Mouse (Mus musculus): ENCODE results near the gene Hcn2.
A peak's percentile ranks its signal among the peaks of the same experiment; 100 is the strongest.

The Hcn2 gene

DNA sequence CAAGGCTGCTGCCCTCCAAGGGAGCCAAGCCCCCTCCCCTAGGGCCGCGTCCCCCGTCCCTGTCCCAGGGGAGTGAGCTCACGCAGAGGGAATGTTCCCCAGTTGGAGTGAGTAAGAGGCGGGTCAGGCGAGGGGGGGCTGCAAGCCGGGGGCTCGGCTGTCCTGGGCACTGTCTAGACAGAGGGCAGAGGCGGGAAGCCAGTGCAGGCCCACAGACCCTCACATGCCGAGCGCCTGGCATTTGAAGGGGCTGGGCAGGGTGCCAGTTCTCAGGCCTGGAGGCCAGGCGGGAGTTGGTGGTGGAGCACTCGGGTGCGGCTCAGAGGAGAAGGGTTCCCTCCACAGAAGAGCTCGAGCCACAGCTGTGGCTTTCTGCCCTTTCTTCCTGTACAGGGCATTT is 61.6 kb downstream of the Hcn2 start:
- DNase-seq: peak; percentile 96

DNA sequence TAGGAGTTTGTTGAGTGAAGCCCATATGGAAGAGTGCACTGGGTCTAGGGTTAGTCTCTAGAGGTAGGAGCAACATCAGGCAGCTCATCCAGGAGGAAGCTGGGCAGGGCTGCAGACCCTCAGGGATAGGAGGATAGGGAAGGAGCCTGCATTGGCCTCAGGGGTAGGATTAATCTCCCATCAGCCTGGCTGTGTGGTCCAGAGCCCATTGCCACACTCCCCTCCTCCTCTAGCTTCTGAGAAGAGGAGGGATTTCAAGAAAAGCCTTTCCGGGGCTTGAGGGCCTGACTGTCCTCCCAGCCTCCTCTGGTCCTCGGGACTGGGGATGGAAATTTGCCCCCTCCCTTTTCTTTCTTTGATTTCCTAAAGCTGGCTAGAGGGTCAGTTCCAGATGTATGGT is 62.8 kb downstream of the Hcn2 start:
- DNase-seq: no peak

DNA sequence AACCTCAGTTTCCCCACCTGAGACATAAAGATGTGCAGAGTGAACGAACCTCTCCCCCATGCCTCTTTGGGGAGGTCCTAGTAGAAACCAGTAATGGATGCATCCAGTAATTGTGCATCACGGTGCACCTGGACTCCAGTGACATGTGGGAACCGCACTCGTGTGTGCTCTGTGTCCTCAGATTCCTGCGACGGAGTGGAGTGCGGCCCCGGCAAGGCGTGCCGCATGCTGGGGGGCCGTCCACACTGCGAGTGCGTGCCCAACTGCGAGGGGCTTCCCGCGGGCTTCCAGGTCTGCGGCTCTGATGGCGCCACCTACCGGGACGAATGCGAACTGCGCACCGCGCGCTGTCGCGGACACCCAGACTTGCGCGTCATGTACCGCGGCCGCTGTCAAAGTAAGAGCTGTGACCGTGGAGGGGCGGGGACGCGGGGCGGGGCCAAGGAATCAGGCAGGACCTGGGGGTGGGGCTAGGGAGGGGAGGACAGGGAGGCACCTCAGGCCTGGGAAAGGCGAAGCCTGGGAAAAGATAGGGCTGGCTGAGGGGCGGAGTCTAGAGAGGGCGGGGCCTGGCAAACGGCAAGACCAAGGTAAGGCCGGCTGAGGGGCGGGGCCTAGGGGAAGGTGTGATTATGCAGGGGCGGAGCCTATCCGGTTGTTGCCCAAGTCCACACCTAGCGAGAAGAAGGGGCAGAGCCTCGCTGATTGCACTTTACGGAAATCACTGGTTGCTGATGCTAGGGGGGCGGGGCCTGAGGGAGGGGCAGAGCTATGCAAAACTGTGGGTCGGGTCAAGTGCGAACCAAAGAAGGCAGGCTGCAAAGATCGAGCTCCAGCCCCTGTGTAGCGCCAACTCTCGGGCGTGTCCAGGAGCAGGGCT is 63.6 kb downstream of the Hcn2 start:
- DNase-seq: peak; percentile 99

DNA sequence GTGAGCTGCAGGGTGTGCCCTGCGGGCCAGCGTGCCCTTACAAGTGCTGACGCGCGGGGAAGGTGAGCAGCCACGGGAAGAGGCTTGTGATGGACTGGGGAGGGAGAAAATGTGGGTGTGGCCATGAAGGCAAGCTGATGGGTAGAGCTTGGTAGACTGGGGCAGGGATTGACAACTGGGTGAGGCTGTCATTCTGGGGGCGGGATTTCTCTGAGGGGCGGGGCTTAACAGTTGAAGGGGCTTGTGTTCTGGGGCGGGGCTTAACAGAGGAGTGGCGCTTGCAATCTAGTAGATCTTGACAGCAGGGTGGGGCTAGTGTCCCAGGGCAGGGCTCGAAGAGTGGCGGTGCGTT is 64.2 kb downstream of the Hcn2 start:
- DNase-seq: no peak

DNA sequence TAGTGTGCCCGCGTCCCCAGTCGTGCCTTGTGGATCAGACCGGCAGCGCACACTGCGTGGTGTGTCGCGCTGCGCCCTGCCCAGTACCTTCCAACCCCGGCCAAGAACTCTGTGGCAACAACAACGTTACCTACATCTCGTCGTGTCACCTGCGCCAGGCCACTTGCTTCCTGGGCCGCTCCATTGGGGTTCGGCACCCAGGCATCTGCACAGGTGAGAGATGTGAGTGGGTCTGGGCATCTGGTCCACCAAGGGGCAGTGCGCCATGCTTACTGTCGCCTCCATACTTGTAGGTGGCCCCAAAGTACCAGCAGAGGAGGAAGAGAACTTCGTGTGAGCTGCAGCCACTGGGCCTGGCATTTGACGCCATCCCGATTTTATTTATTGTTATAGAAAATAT is 64.7 kb downstream of the Hcn2 start:
- DNase-seq: no peak

DNA sequence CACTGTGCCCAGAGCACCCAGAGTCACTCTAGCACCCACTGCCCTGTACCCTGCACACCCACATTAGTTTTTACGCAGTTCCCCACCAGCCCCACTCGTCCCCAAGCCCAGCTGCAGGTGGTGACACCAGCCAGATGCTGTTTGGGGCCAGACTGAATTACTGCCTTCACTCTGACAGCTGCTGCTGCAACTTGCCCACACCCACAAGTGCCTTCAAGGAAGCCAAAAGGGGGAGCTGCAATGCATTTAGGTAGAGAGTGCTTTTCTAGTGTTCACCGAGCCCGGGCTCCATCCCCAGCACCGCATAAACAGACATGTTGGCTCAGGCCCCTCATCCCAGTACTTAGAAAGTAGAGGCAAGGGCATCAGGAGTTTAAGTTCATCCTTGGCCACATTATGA is 65.5 kb downstream of the Hcn2 start:
- DNase-seq: no peak

DNA sequence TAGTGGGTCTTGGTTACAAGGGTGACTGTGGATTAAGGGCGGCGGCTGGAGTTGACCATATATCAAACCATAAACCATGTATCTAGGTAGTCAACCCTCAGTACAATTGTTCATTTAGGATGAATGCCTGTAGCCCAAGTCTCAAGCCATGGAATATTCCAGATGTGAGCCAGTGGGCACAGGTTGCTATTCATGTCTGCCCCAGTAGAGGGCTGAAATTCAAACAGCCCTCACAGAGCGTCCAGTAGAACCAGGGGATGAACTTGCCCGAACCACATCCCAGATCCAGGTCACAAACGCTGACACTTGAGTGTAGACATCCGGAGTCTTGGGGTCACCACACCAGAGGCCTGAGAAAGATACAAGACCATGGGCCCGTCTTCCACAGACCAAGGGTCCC is 66.6 kb downstream of the Hcn2 start:
- DNase-seq: no peak

DNA sequence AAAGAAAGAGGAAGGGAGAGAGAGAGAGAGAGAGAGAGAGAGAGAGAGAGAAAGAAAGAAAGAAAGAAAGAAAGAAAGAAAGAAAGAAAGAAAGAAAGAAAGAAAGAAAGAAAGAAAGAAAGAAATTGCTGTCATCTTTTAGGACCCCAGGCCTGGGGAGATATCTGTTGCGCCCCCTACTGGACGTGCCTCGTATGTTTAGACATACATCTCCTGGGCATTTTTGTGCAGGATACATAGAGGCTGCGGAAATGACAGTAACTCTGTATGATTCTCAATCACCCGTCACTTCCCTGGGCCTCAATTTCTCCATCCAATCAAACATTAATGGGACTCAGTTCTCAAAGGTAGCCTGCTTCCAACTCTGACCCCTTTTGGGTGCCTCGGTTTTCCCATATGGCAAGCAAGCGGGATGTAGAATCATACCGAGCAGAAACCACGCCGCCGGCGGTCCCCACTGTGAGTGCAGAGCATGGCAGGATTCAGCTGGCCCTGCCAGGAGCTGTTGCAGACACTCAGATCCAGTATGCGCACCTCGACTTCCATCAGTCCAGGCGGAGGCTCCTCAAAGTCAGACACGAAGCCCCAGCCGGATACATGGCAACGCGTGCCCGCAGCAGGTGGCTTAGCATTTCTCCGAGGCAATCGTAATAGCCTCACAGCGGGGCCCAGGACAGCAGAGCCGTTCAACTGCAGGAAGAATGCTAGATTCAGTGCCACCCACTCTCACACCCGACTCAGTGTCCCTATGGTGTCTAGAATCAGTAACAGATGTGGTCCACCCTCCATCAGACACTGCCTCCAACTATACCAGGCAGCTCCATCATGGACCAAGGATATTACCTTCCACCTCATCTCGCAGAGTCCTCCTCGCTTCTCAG is 67.7 kb downstream of the Hcn2 start:
- DNase-seq: peak; percentile 86

Data from heart, adult 11 months (tissue).